Mouse (Mus musculus) intestine, postnatal 0 days (tissue): Measurements from ENCODE around the gene Pak4. TPM values are rescaled to one million over a fixed set of nuclear protein-coding genes. Genes with fewer than 3 reads are reported as not detected.

ENCODE experiments used
- ATAC-seq: fragments of 200-750 bp; cut with Nextera tagmentation; 2 replicates; pipeline ENCODE4 v1.8.0; 2017; ENCODE audit warnings: mild to moderate bottlenecking, moderate TSS enrichment, moderate library complexity
- H3K27ac ChIP-seq: fragments of 300-500 bp; sonication (generic); 2 replicates; pipeline ENCODE4 v1.5.1; 2014; ENCODE audit warnings: mild to moderate bottlenecking, low read depth, low read length, moderate library complexity
- H3K27me3 ChIP-seq: fragments of 300-500 bp; sonication (generic); replicated peaks from 2 replicates; pipeline ENCODE4 v1.6.1; 2014; ENCODE audit warnings: low read length, mixed read lengths; ENCODE audit not compliant: control insufficient read depth, insufficient read depth
- H3K36me3 ChIP-seq: fragments of 300-500 bp; sonication (generic); 2 replicates; pipeline ENCODE4 v1.6.1; 2014; ENCODE audit warnings: mild to moderate bottlenecking, moderate library complexity; ENCODE audit not compliant: control insufficient read depth, insufficient read depth
- H3K4me1 ChIP-seq: fragments of 300-500 bp; sonication (generic); replicated peaks from 2 replicates; pipeline ENCODE4 v1.6.1; 2014; ENCODE audit warnings: antibody characterized with exemption, low read length, mixed read lengths; ENCODE audit not compliant: control insufficient read depth, insufficient read depth
- H3K4me2 ChIP-seq: fragments of 300-500 bp; sonication (generic); replicated peaks from 2 replicates; pipeline ENCODE4 v1.6.1; 2014; ENCODE audit warnings: low read depth, mild to moderate bottlenecking, moderate library complexity
- H3K4me3 ChIP-seq: fragments of 300-500 bp; sonication (generic); 2 replicates; pipeline ENCODE4 v1.5.1; 2014; ENCODE audit warnings: low read depth, low read length
- H3K9ac ChIP-seq: fragments of 300-500 bp; sonication (generic); 2 replicates; pipeline ENCODE4 v1.6.1; 2014; ENCODE audit warnings: mild to moderate bottlenecking, low read depth, low read length
- H3K9me3 ChIP-seq: fragments of 300-500 bp; sonication (generic); 2 replicates; pipeline ENCODE4 v1.6.1; 2016; ENCODE audit warnings: mixed run types; ENCODE audit not compliant: control insufficient read depth
- CTCF ChIP-seq: sonication (generic); IDR thresholded peaks from 2 replicates; pipeline ENCODE4 v1.5.1; 2016; ENCODE audit warnings: low read depth, mild to moderate bottlenecking, control low read depth, antibody characterized with exemption, moderate library complexity
- WGBS: fragments of 180-500 bp; shearing (Covaris S2); extraction: QIAGEN DNeasy Blood & Tissue Kit; methylation state at CpG from one replicate; pipeline ENCODE4 v1.1.7; 2014; 5-methylcytosine and 5-hydroxymethylcytosine counted together
- polyA plus RNA-seq: library from polyadenylated mRNA; unstranded; fragments of >200 nt; fragmentation: Nextera tagmentation; extraction: Ambion mirVana; gene quantifications from 2 replicates; pipeline ENCODE4 v1.2.1, GENCODE M21; 2015

Gene Pak4
- polyA plus RNA-seq, 1 experiment from 2014 or later = 17.2 TPM

GRCm38 (mm10) chr7:28570291-28570981 lies 27.5 kb downstream of the Pak4 start:
- TF ChIP-seq CTCF = peak; percentile 28
- Histone ChIP-seq H3K36me3 (peaks cover 40% of the 10 kb centered on the region), H3K4me1 (peaks cover 16% of the 10 kb centered on the region; the same call in 1 of the 2 replicates), H3K27me3 (no peaks in the 10 kb centered on the region), H3K9ac (no peak overlapping the region), H3K4me2 (peak overlapping the region; percentile 48), H3K27ac (peak overlapping the region; percentile 76), H3K4me3 (no peak overlapping the region), H3K9me3 (no peaks in the 10 kb centered on the region)
- 35% methylated on average over 12 of the region's 12 CpGs for WGBS
- peak; percentile 85 for ATAC-seq

DNA sequence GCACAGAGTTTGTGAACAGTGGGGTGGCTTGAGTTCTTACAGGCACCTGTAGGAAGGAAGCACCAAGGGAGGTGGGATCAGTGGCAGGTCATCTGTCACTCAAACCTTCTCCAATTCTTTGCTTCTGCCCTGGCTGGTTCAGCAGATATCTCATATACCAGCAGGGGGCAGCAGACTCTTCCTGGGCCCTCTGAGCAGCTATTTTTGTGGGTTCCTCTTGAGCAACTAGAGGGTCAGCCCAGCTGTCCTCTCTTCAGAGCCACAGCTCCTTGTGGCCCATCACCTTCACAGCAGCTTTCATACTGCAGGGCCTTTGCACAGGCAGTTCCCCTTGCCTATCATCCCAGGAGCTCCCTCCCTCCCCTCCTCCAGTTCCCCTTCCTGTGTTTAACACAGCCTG lies 29.7 kb downstream of the Pak4 start:
- Histone ChIP-seq H3K27me3 (no peaks in the 10 kb centered on the region), H3K36me3 (peaks cover 62% of the 10 kb centered on the region), H3K9me3 (no peaks in the 10 kb centered on the region), H3K9ac (no peak overlapping the region), H3K4me2 (no peak overlapping the region), H3K4me3 (no peak overlapping the region), H3K27ac (no peak overlapping the region), H3K4me1 (peaks cover 9% of the 10 kb centered on the region; the same call in 1 of the 2 replicates)
- peak; percentile 92 for TF ChIP-seq CTCF
- ATAC-seq = no peak

- 86% methylated on average over 4 of the region's 4 CpGs for WGBS
- Histone ChIP-seq H3K4me2 (no peak overlapping the region), H3K27me3 (no peaks in the 10 kb centered on the region), H3K27ac (no peak overlapping the region), H3K9me3 (no peaks in the 10 kb centered on the region), H3K36me3 (peaks cover 69% of the 10 kb centered on the region), H3K4me3 (no peak overlapping the region), H3K4me1 (0 out of 2 replicates have a peak, but pooled peaks cover 1% of the 10 kb centered on the region), H3K9ac (no peak overlapping the region; the same call in 1 of the 2 replicates)
- TF ChIP-seq CTCF = no peak
- no peak for ATAC-seq
These were observed 30.4 kb downstream of the Pak4 start for GRCm38 (mm10) chr7:28567539-28567938.

GRCm38 (mm10) chr7:28565407-28565806 lies 32.6 kb downstream of the Pak4 start:
- H3K27me3 ChIP-seq = no peaks in the 10 kb centered on the region
- H3K4me3 ChIP-seq = no peak overlapping the region
- peaks cover 88% of the 10 kb centered on the region for H3K36me3 ChIP-seq
- H3K9ac ChIP-seq = no peak overlapping the region
- no peak for ATAC-seq
- WGBS = 87% methylated on average over 5 of the region's 5 CpGs
- no peak overlapping the region for H3K4me2 ChIP-seq
- H3K27ac ChIP-seq = no peak overlapping the region
- no peaks in the 10 kb centered on the region for H3K4me1 ChIP-seq
- no peaks in the 10 kb centered on the region for H3K9me3 ChIP-seq
- TF ChIP-seq CTCF = no peak

GRCm38 (mm10) chr7:28562951-28563350 lies 35.0 kb downstream of the Pak4 start:
- H3K4me1 ChIP-seq = no peaks in the 10 kb centered on the region
- no peak overlapping the region for H3K4me2 ChIP-seq
- no peak overlapping the region for H3K4me3 ChIP-seq
- 92% methylated on average over 13 of the region's 13 CpGs for WGBS
- no peaks in the 10 kb centered on the region for H3K9me3 ChIP-seq
- no peak for ATAC-seq
- no peak overlapping the region for H3K9ac ChIP-seq
- H3K27me3 ChIP-seq = no peaks in the 10 kb centered on the region
- peaks cover 95% of the 10 kb centered on the region for H3K36me3 ChIP-seq
- no peak for TF ChIP-seq CTCF
- H3K27ac ChIP-seq = no peak overlapping the region

DNA sequence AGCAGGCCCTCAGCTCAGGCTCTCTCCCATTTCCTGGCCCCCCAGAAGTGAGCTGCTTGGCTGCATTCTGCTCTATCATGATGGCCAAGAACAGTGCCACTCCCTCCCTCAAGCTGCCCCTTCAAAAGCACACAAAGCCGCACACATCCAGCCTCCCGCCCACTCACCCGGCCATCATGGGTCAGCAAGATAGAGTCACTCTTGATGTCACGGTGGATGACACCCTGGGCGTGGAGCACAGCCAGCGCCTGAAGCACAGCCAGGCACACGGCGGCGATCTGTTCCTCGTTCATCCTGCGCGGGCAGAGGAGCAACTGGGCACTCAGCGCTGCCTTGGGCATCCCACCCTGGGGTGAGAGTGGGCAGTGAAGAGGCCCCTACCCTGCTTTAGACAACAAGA lies 35.6 kb downstream of the Pak4 start:
- Histone ChIP-seq H3K4me2 (no peak overlapping the region), H3K4me1 (no peaks in the 10 kb centered on the region), H3K36me3 (peaks cover 89% of the 10 kb centered on the region), H3K4me3 (no peak overlapping the region), H3K9ac (no peak overlapping the region), H3K9me3 (no peaks in the 10 kb centered on the region), H3K27ac (no peak overlapping the region), H3K27me3 (no peaks in the 10 kb centered on the region)
- no peak for TF ChIP-seq CTCF
- WGBS = 88% methylated on average over 13 of the region's 13 CpGs
- no peak for ATAC-seq
